Mouse (Mus musculus) heart, embryonic 16.5 days (tissue): Measurements from ENCODE around the gene Scrn2. TPM values are rescaled to one million over a fixed set of nuclear protein-coding genes. Genes with fewer than 3 reads are reported as not detected.
A peak's percentile ranks its signal among the peaks of the same experiment; 100 is the strongest.

Experiments used
- ATAC-seq: fragments of 200-750 bp; cut with Nextera tagmentation; replicated peaks from 2 replicates; pipeline ENCODE4 v1.8.0; 2017; ENCODE audit warnings: moderate number of reproducible peaks; ENCODE audit not compliant: insufficient read depth, low FRiP score; ENCODE audit errors: extremely low read depth
- H3K27ac ChIP-seq: fragments of 300-500 bp; sonication (generic); 2 replicates; pipeline ENCODE4 v1.5.1; 2014; ENCODE audit warnings: mild to moderate bottlenecking, low read length, control low read depth, moderate library complexity
- H3K27me3 ChIP-seq: fragments of 300-500 bp; sonication (generic); 2 replicates; pipeline ENCODE4 v1.6.1; 2014; ENCODE audit warnings: low read length, mixed read lengths; ENCODE audit not compliant: control insufficient read depth, insufficient read depth
- H3K36me3 ChIP-seq: fragments of 300-500 bp; sonication (generic); 2 replicates; pipeline ENCODE4 v1.6.1; 2014; ENCODE audit not compliant: control insufficient read depth, insufficient read depth
- H3K4me1 ChIP-seq: fragments of 300-500 bp; sonication (generic); 2 replicates; pipeline ENCODE4 v1.6.1; 2014; ENCODE audit warnings: low read length, mixed read lengths; ENCODE audit not compliant: control insufficient read depth, insufficient read depth
- H3K4me2 ChIP-seq: fragments of 300-500 bp; sonication (generic); 2 replicates; pipeline ENCODE4 v1.6.1; 2014; ENCODE audit warnings: low read depth, mild to moderate bottlenecking, control low read depth, low read length
- H3K4me3 ChIP-seq: fragments of 300-500 bp; sonication (generic); 2 replicates; pipeline ENCODE4 v1.5.1; 2014; ENCODE audit warnings: mild to moderate bottlenecking, control low read depth, low read length
- H3K9ac ChIP-seq: fragments of 300-500 bp; sonication (generic); 2 replicates; pipeline ENCODE4 v1.6.1; 2014; ENCODE audit warnings: low read length, control low read depth
- H3K9me3 ChIP-seq: fragments of 300-500 bp; sonication (generic); replicated peaks from 2 replicates; pipeline ENCODE4 v1.6.1; 2016; ENCODE audit warnings: low read length; ENCODE audit not compliant: control insufficient read depth
- WGBS: fragments of 180-500 bp; shearing (Covaris S2); extraction: QIAGEN DNeasy Blood & Tissue Kit; methylation state at CpG from one replicate; pipeline ENCODE4 v1.1.7; 2014; 5-methylcytosine and 5-hydroxymethylcytosine counted together
- polyA plus RNA-seq: library from polyadenylated mRNA; unstranded; fragments of >200 nt; fragmentation: Nextera tagmentation; extraction: Ambion mirVana; gene quantifications from 2 replicates; pipeline ENCODE4 v1.2.1, GENCODE M21; 2015

The Scrn2 gene
- polyA plus RNA-seq, 1 experiment from 2014 or later, result 20.4 TPM

DNA sequence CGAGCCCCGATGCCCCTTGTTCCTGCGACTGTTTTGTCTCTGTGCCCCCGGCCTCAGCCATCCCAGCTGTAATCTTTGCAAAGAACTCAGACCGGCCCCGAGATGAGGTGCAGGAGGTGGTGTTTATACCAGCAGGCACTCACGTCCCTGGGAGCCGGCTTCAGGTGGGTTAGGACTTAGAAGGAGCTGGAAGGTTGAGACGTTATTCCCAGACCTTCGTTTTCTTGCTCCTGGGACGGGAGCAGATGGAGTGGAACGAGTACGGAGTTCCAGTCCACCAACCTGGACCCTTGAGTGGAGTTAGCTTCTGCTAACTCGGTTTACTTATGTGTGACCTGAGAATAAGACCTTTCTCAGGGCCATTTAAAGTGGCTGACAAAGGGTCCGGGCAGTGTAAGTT, 688 bp downstream of the Scrn2 start:
- no peak for ATAC-seq
- Histone ChIP-seq H3K4me2 (peak overlapping the region; percentile 92), H3K27me3 (no peaks in the 10 kb centered on the region), H3K9ac (peak overlapping the region; percentile 74), H3K9me3 (no peaks in the 10 kb centered on the region), H3K4me3 (peak overlapping the region; percentile 67), H3K36me3 (no peaks in the 10 kb centered on the region), H3K4me1 (peaks cover 11% of the 10 kb centered on the region), H3K27ac (peak overlapping the region; percentile 66)
- WGBS, result 20% methylated on average over 15 of the region's 15 CpGs

DNA sequence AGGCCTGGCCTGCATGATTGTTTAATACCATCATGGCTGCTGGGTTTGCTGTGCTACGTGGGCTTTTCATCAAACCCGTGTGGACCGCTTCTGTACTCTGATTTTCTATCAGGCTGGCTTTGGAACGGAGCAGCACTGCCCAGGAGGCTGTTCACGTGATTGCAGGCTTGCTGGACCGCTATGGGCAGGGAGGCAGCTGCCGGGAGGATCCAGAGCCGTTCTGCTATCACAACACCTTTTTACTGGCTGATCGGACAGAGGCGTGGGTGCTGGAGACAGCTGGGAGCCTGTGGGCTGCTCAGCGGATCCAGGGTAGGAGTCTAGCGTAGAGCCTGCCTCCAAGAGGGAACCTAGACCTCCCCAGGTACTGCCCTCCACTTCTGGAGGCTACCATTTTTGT, 2.2 kb downstream of the Scrn2 start:
- no peaks in the 10 kb centered on the region for H3K27me3 ChIP-seq
- no peak overlapping the region for H3K9ac ChIP-seq
- ATAC-seq, result 0 out of 2 replicates have a peak, but pooled peaks have one; percentile 10
- H3K27ac ChIP-seq, result no peak overlapping the region
- H3K4me1 ChIP-seq, result peaks cover 8% of the 10 kb centered on the region
- no peak overlapping the region for H3K4me2 ChIP-seq
- H3K36me3 ChIP-seq, result no peaks in the 10 kb centered on the region
- H3K9me3 ChIP-seq, result no peaks in the 10 kb centered on the region
- no peak overlapping the region for H3K4me3 ChIP-seq
- 69% methylated on average over 12 of the region's 12 CpGs for WGBS

DNA sequence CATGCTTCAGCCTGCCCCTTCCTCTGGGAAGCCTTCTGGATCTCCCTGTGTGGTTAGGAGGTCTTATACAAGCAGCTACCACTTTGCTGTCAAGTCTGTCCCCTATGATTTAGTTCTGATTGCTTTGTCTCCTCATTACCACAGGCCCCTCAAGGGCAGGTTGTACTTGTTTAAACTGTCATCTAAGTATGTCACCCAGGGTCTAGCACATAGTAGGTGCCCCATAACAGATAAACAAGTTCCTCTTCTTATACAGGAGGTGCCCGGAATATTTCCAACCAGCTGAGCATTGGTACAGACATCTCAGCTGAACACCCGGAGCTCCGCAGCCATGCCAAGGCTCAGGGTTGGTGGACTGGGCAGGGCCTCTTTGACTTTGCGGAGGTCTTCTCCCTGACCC, 2.8 kb downstream of the Scrn2 start:
- no peaks in the 10 kb centered on the region for H3K36me3 ChIP-seq
- H3K9me3 ChIP-seq, result no peaks in the 10 kb centered on the region
- H3K27me3 ChIP-seq, result no peaks in the 10 kb centered on the region
- no peak overlapping the region for H3K4me2 ChIP-seq
- ATAC-seq, result no peak
- no peak overlapping the region for H3K27ac ChIP-seq
- H3K9ac ChIP-seq, result no peak overlapping the region
- 91% methylated on average over 4 of the region's 4 CpGs for WGBS
- H3K4me1 ChIP-seq, result peaks cover 8% of the 10 kb centered on the region
- no peak overlapping the region for H3K4me3 ChIP-seq

DNA sequence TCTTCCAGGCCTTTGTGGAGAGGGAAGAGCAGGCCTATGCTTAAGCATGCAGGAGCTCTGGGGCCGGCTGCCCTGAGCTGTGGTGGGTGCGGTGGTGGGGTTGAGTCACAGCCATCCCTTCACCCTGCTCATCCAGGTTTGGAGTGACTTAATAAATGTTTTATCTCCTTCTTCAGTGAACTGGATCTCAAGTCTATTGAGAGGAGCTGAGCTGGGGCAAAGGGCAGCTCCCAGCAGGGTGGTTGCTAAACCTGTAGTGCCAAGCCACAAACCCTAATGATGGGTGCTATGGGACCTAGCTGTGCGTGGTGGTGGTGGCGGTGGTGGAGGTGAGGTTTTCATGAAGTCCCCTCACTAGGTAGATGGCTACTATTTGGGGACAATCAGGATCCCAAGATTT, 4.0 kb downstream of the Scrn2 start:
- no peak overlapping the region for H3K9ac ChIP-seq
- peaks cover 8% of the 10 kb centered on the region for H3K4me1 ChIP-seq
- H3K27me3 ChIP-seq, result no peaks in the 10 kb centered on the region
- H3K36me3 ChIP-seq, result no peaks in the 10 kb centered on the region
- H3K27ac ChIP-seq, result no peak overlapping the region
- H3K4me3 ChIP-seq, result no peak overlapping the region
- H3K4me2 ChIP-seq, result no peak overlapping the region
- WGBS, result 88% methylated on average over 4 of the region's 4 CpGs
- no peaks in the 10 kb centered on the region for H3K9me3 ChIP-seq
- no peak for ATAC-seq

DNA sequence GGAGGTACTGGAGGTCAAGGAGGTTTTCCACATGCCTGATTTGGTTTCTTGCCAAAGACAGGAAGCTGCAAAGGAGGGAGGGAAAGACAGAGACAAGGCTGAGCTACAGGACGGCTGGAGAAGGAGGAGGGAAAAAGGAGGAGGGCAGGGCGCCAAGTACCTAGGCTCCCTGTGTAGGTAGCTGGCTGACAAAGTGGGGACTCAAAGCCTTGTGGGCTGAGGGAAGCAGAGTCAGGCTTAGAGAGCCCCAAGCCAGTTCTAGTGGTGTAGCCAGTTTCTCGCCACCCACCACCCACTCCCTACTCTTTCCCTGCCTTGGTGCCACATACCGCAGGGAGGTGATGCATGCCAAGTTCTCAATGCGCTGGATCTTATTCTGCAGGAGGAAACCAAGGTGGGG, 6.4 kb downstream of the Scrn2 start:
- no peaks in the 10 kb centered on the region for H3K36me3 ChIP-seq
- H3K4me1 ChIP-seq, result peaks cover 2% of the 10 kb centered on the region; the same call in 1 of the 2 replicates
- 74% methylated on average over 5 of the region's 5 CpGs for WGBS
- H3K9ac ChIP-seq, result no peak overlapping the region
- no peaks in the 10 kb centered on the region for H3K27me3 ChIP-seq
- no peak for ATAC-seq
- no peak overlapping the region for H3K4me2 ChIP-seq
- no peak overlapping the region for H3K27ac ChIP-seq
- H3K4me3 ChIP-seq, result no peak overlapping the region
- no peaks in the 10 kb centered on the region for H3K9me3 ChIP-seq

DNA sequence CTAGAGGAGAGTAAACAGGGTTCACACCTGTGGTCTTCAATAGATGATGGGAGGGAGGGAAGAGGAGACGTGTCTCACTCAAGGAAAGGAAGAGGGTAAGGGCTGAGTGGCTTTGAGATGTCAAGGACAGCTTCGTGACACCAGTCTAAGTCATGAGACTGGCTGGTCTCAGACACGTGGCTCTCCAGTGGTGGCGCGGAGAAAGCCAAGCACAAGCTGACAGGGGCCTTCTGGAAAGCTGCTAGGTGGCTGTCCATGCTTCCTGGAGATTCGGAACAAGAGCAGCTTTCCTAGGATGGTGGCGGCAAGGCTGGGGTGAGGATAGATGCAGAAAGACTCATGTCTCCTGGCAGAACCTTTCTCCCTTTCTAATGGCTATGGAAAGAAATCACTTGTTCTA, 9.1 kb downstream of the Scrn2 start:
- Histone ChIP-seq H3K27ac (no peak overlapping the region), H3K4me3 (no peak overlapping the region), H3K9me3 (no peaks in the 10 kb centered on the region), H3K36me3 (no peaks in the 10 kb centered on the region), H3K4me1 (peaks cover 10% of the 10 kb centered on the region), H3K4me2 (no peak overlapping the region), H3K9ac (no peak overlapping the region), H3K27me3 (no peaks in the 10 kb centered on the region)
- no peak for ATAC-seq
- WGBS, result 53% methylated on average over 7 of the region's 7 CpGs

DNA sequence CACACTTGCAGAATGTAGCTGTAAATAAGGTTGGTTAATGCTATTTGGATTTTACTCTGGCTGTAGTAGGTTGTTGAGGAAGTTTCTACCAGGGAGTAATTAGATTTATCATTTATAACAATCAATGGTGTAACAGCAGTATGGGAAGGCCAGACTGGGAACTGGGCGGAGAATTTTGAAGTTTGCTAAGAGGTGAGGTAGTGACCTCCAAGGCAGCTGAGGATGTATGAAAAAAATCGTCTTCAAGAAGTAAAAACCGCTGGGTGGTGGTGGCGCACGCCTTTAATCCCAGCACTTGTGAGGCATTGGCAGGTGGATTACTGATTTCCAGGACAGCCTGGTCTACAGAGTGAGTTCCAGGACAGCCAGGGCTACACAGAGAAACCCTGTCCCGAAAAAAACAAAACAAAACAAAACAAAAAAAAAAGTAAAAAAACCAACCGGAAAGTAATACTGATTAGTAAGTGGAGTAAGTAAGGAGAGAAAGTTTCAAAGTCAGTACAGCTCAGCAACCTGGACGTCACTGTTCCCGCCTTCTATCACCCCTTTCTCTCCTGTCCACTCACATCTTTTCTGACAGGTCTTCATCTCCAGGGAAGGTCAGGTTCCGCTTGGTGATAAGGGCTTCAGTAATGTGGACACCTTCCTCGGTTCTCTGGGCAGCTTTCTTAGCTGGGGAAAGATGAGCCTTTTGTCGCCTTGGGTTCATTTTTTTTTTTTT, 10.7 kb downstream of the Scrn2 start:
- H3K4me2 ChIP-seq, result peak overlapping the region; percentile 99
- H3K9ac ChIP-seq, result peak overlapping the region; percentile 73; the same call in 1 of the 2 replicates
- no peaks in the 10 kb centered on the region for H3K27me3 ChIP-seq
- 34% methylated on average over 12 of the region's 12 CpGs for WGBS
- H3K4me1 ChIP-seq, result peaks cover 10% of the 10 kb centered on the region
- no peak for ATAC-seq
- no peak overlapping the region for H3K27ac ChIP-seq
- H3K4me3 ChIP-seq, result peak overlapping the region; percentile 96
- no peaks in the 10 kb centered on the region for H3K9me3 ChIP-seq
- H3K36me3 ChIP-seq, result 0 out of 2 replicates have a peak, but pooled peaks cover 3% of the 10 kb centered on the region

DNA sequence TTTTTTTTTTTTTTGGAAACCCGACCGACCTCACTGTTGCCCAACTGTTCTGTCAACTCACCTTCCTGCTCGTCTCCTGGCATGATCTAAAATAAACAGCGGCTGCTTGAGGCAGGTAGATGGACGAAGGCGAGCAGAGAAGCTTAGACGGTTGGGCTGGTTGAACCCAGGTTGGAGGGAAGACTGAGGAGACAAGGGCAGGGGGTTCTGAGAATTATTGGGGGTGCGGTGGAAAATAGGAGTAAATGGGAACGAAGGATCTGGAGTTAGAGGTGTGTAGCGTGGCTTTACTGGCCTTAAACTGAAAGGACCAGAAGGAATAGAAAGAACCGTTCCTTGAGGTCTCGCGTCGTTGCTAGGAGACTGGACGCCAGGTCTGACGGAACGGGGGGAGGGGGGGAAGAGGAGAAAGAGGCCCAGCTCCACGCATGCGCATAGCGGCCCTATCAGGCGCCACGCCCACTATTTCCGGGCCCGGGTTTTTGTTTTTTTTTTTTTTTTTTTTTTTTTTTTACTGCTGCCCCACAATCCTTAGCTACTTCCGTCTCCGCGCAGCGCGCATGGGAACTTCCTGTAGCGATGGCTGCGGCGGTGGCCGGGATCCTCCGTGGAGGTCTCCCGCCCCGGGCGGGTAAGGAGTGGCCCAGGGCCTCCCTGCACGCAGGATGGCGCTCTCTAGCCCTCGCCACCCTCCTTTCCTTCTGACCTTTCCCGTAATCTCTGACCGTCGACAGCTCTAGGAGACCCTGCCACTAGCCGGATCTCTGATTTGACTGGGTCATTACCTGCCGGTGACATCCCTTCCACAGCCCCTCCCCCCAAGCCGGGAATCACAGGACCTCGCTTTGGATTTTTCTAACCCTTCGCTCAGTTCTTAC, 11.5 kb downstream of the Scrn2 start, which contains the start of the genes Lrrc46 and Mrpl10:
Gene Lrrc46 (minus strand): TSS at position 386 of the 878 bp plus-strand sequence.
Gene Mrpl10 (plus strand): TSS at position 539 of the 878 bp plus-strand sequence.
- Histone ChIP-seq H3K4me2 (peak within 1 kb of the TSS; percentile 99), H3K4me1 (peaks cover 10% of the 10 kb centered on the region), H3K27ac (peak within 1 kb of the TSS; percentile 74), H3K4me3 (peak within 1 kb of the TSS; percentile 96), H3K9me3 (no peaks in the 10 kb centered on the region), H3K36me3 (peaks cover 6% of the 10 kb centered on the region; the same call in 1 of the 2 replicates), H3K9ac (peak within 1 kb of the TSS; percentile 97), H3K27me3 (no peaks in the 10 kb centered on the region)
- peak; percentile 90 for ATAC-seq
- WGBS, result under 1% methylated on average over 48 of the region's 48 CpGs

DNA sequence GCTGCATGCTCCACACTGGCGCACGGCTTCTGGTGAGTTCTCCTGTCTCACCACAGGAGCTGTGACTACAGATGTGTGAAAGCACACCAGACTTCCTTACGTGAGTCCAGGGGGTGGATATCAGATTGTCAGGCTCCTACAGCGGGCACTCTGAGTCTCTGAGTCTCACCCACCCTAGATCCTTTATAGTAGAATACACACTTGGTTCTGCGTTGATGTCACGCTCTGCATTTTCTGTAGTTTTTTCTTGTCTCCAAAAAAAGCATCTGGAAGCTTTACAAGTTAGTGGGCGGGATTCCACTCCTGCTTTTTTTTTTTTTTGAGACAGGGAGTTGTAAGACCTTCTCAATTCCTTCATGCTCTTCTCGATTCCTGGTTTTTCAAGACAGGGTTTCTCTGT, 15.2 kb downstream of the Scrn2 start:
- no peak for ATAC-seq
- Histone ChIP-seq H3K9ac (no peak overlapping the region), H3K4me3 (no peak overlapping the region), H3K27me3 (no peaks in the 10 kb centered on the region), H3K4me2 (no peak overlapping the region), H3K4me1 (peaks cover 10% of the 10 kb centered on the region), H3K27ac (no peak overlapping the region), H3K36me3 (peaks cover 16% of the 10 kb centered on the region; the same call in 1 of the 2 replicates), H3K9me3 (no peaks in the 10 kb centered on the region)
- 91% methylated on average over 8 of the region's 8 CpGs for WGBS
